Mouse (Mus musculus): ENCODE measurements at regions not wholly inside any gene's neighbourhood (a gene's known extent, or its start where the extent isn't known, plus 50 kb on each side); places are given as distances from the start of the nearest gene placed in this dataset.

DNA sequence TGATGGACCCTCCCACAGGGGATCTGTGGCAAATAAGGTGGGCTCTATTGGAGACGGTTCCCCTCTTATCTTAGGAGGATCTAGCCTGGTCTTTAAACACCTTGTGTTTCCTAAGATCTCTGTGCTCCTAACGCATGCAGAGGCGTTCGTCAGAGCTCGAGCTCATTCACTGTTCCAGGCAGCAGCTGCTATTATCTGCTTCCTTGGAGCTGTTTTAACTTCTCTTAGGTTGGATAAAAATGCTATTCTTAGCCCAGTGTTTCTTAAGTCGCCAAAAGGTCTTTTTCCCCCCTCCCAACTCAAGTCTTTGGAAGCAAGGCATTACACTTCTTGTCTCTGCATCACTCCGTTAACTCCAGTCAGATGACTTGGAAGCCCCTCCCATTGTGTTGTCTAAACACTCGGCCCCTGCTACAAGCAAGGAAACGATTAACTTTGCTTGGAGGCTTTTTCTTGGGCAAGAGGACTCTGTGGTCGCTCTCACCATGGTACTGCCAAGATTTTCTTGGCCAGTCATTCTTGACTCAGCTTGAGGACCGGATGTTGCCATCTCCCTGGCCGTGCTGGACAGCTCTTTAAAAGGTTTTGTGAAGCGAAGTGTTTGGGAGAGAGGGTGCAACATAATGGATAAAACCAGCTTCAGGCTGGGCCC, 185.6 kb downstream of the Diras2 start:
- TF ChIP-seq POLR2A (IDR thresholded peaks at IDR 0.05; ENCODE audit: borderline replicate concordance, low read depth, low read length) (no peak), CTCF (IDR thresholded peaks at IDR 0.05; ENCODE audit: low read depth, low read length) (no peak)
